Comparison of ENCODE assay signal across 12 mouse cellular contexts in genomic region chr2:181472256-181472827, GRCm38 (mm10). TPM values are rescaled to one million over a fixed set of nuclear protein-coding genes. Genes with fewer than 3 reads are reported as not detected.
A peak's percentile ranks its signal among the peaks of the same experiment; 100 is the strongest.
DNase-seq lines count a peak whose midpoint lies in the region; ATAC-seq and TF ChIP-seq lines count a peak whose summit lies in the region.
"Had no signal": no experiment of that assay in that cellular context is flagged by ENCODE, and none has a peak within 500 bp of the region (broad histone marks: within the 10 kb centered on the region; RNA-seq: fewer than 3 reads in every experiment).

No protein-coding gene starts in this region.

- no peaks in the 10 kb centered on the region for H3K27me3 ChIP-seq in heart, embryonic 12.5 days (replicated peaks)
- H3K27me3 ChIP-seq in intestine, postnatal 0 days (replicated peaks; ENCODE audit: control insufficient read depth, insufficient read depth, low read length) = no peaks in the 10 kb centered on the region

- 67% methylated on average over 1 of the region's 1 CpGs for WGBS in heart, embryonic 12.5 days
- WGBS in intestine, postnatal 0 days = 60% methylated on average over 1 of the region's 1 CpGs

- DNase-seq in adrenal gland, adult 2 months = peak; percentile 44
- no peak for DNase-seq in adrenal gland, adult 18-20 months (ENCODE audit: low spot score in 2 of 2)
- DNase-seq in left cerebral cortex, adult 18-20 months (ENCODE audit: low spot score in 2 of 2) = peak; percentile 25 to 30
- no peak for DNase-seq in left cerebral cortex, adult 11 months (ENCODE audit: low spot score)
- peak; percentile 47 for DNase-seq in kidney, postnatal 14 days
- no peak for DNase-seq in thymus, postnatal 14 days
- DNase-seq: embryo, embryonic 11 days; gastrocnemius, postnatal 10 days; lung, embryonic 14.5 days had no signal

- H3K4me1 ChIP-seq in heart, embryonic 12.5 days (replicated peaks) = peaks cover 31% of the 10 kb centered on the region
- H3K4me1 ChIP-seq in intestine, postnatal 0 days (replicated peaks; ENCODE audit: control insufficient read depth, insufficient read depth, low read length) = no peaks in the 10 kb centered on the region

- H3K4me2 ChIP-seq in heart, embryonic 12.5 days = no peak overlapping the region
- no peak overlapping the region for H3K4me2 ChIP-seq in intestine, postnatal 0 days (replicated peaks; ENCODE audit: low read depth)
- H3K4me2 ChIP-seq: lung, embryonic 14.5 days had no signal

- H3K9ac ChIP-seq in heart, embryonic 12.5 days = no peak overlapping the region
- H3K9ac ChIP-seq in intestine, postnatal 0 days (ENCODE audit: low read depth, low read length) = no peak overlapping the region
- H3K9ac ChIP-seq: lung, embryonic 14.5 days had no signal

- H3K4me3 ChIP-seq in heart, embryonic 12.5 days = no peak overlapping the region
- H3K4me3 ChIP-seq in intestine, postnatal 0 days (ENCODE audit: low read depth, low read length) = no peak overlapping the region

- H3K9me3 ChIP-seq in heart, embryonic 12.5 days (replicated peaks) = no peaks in the 10 kb centered on the region
- no peaks in the 10 kb centered on the region for H3K9me3 ChIP-seq in intestine, postnatal 0 days (ENCODE audit: control insufficient read depth)

- H3K36me3 ChIP-seq in heart, embryonic 12.5 days = no peaks in the 10 kb centered on the region
- H3K36me3 ChIP-seq in intestine, postnatal 0 days (ENCODE audit: control insufficient read depth, insufficient read depth) = no peaks in the 10 kb centered on the region

- no peak for ATAC-seq in heart, embryonic 12.5 days (ENCODE audit: insufficient number of reproducible peaks, low FRiP score)
- ATAC-seq in intestine, postnatal 0 days = no peak

- no peak for TF ChIP-seq CTCF in intestine, postnatal 0 days (IDR thresholded peaks at IDR 0.05; ENCODE audit: low read depth)

- H3K27ac ChIP-seq in heart, embryonic 12.5 days (ENCODE audit: poor library complexity, severe bottlenecking) = peak overlapping the region; percentile 46; the same call in 1 of the 2 replicates
- H3K27ac ChIP-seq in intestine, postnatal 0 days (ENCODE audit: low read depth, low read length) = no peak overlapping the region

RNA-seq across cellular contexts. Expression of gene Zbtb46, which starts 13.1 kb away (rescaled TPM):
- 10 to 100 TPM in 1 of 2 experiments, 1 to 10 TPM in 1; 9.5 to 16.3 TPM for total RNA-seq in adrenal gland, adult 2 months (2021)
- 6.0 and 6.2 TPM in 2 replicates for polyA plus RNA-seq in adrenal gland, adult 2 months (2012; rRNA removed)
- 10 to 100 TPM; 12.0 to 16.2 TPM for total RNA-seq in adrenal gland, adult 18-20 months (2021)
- total RNA-seq in left cerebral cortex, adult 18-20 months (2021) = 10 to 100 TPM; 13.8 to 15.3 TPM
- 13.5 and 15.1 TPM in 2 replicates for polyA plus RNA-seq in heart, embryonic 12.5 days (2016; fragmentation: Nextera tagmentation; extraction: Ambion mirVana)
- polyA plus RNA-seq in intestine, postnatal 0 days (2015; fragmentation: Nextera tagmentation; extraction: Ambion mirVana) = 2.1 and 2.3 TPM in 2 replicates

RNA-seq across cellular contexts. Expression of gene Abhd16b, which starts 20.7 kb away (rescaled TPM):
- total RNA-seq in adrenal gland, adult 2 months (2021) = not detected
- not detected in 2 replicates for polyA plus RNA-seq in adrenal gland, adult 2 months (2012; rRNA removed)
- not detected for total RNA-seq in adrenal gland, adult 18-20 months (2021)
- total RNA-seq in left cerebral cortex, adult 18-20 months (2021) = not detected
- 0.24 TPM in 1 of 2 replicates, not detected in the other for polyA plus RNA-seq in heart, embryonic 12.5 days (2016; fragmentation: Nextera tagmentation; extraction: Ambion mirVana)
- polyA plus RNA-seq in intestine, postnatal 0 days (2015; fragmentation: Nextera tagmentation; extraction: Ambion mirVana) = 0.07 TPM in 1 of 2 replicates, not detected in the other
- total RNA-seq: gastrocnemius, postnatal 10 days; left cerebral cortex, adult 8-10 months had no signal

RNA-seq across cellular contexts. Expression of gene Tpd52l2, which starts 24.6 kb away (rescaled TPM):
- total RNA-seq in adrenal gland, adult 2 months (2021) = 100 to 1,000 TPM; 102 to 119 TPM
- polyA plus RNA-seq in adrenal gland, adult 2 months (2012; rRNA removed) = 24.0 and 25.2 TPM in 2 replicates
- total RNA-seq in adrenal gland, adult 18-20 months (2021) = 100 to 1,000 TPM in 1 of 2 experiments, 10 to 100 TPM in 1; 96.6 to 100 TPM
- 10 to 100 TPM; 77.5 to 82.8 TPM for total RNA-seq in left cerebral cortex, adult 18-20 months (2021)
- 105 and 109 TPM in 2 replicates for polyA plus RNA-seq in heart, embryonic 12.5 days (2016; fragmentation: Nextera tagmentation; extraction: Ambion mirVana)
- 83.7 and 88.2 TPM in 2 replicates for polyA plus RNA-seq in intestine, postnatal 0 days (2015; fragmentation: Nextera tagmentation; extraction: Ambion mirVana)

RNA-seq across cellular contexts. Expression of gene Dnajc5, which starts 47.9 kb away (rescaled TPM):
- 10 to 100 TPM; 92.3 to 96.0 TPM for total RNA-seq in adrenal gland, adult 2 months (2021)
- 35.7 and 36.6 TPM in 2 replicates for polyA plus RNA-seq in adrenal gland, adult 2 months (2012; rRNA removed)
- total RNA-seq in adrenal gland, adult 18-20 months (2021) = 10 to 100 TPM; 97.2 to 97.4 TPM
- 100 to 1,000 TPM; 299 to 304 TPM for total RNA-seq in left cerebral cortex, adult 18-20 months (2021)
- 89.5 and 91.9 TPM in 2 replicates for polyA plus RNA-seq in heart, embryonic 12.5 days (2016; fragmentation: Nextera tagmentation; extraction: Ambion mirVana)
- polyA plus RNA-seq in intestine, postnatal 0 days (2015; fragmentation: Nextera tagmentation; extraction: Ambion mirVana) = 60.4 and 62.9 TPM in 2 replicates

Comparison
In these comparisons a context has a peak if more than half of its experiments do, and no peak if none do; other contexts are left out.
1. DNase-seq: peak in adrenal gland, adult 2 months (single experiment), left cerebral cortex, adult 18-20 months (2 of 2) and kidney, postnatal 14 days (single experiment); none in adrenal gland, adult 18-20 months (0 of 2), left cerebral cortex, adult 11 months (single experiment) and thymus, postnatal 14 days (single experiment).